Mouse (Mus musculus) left cerebral cortex, postnatal 36 days (tissue): Measurements from ENCODE around the gene Acot1. TPM values are rescaled to one million over a fixed set of nuclear protein-coding genes. Genes with fewer than 3 reads are reported as not detected.
A peak's percentile ranks its signal among the peaks of the same experiment; 100 is the strongest.
"Not testable (repeated sequence)": the region's sequence is repeated elsewhere in the genome, so short reads cannot be mapped to it uniquely, and the experiment has no call there.

Experiments
- DNase-seq, 2 experiments: peaks; one replicate each; pipeline ENCODE4 v3.0.0; 2021 to 2022; ENCODE audit warnings: low spot score in 2 of 2, mixed read lengths in 1 of 2
- intact Hi-C: fragments of 180-260 bp; cut with DNase I; formaldehyde crosslinking; loops from one replicate; pipeline ENCODE4 v1.15.1; 2025
- total RNA-seq, 2 experiments: library from RNA; stranded (reverse); gene quantifications; 2 replicates each; pipeline ENCODE4 v1.2.3; 2021

Acot1 gene
- total RNA-seq, 2 experiments from 2014 or later, result 10.3 to 18.9 TPM

GRCm38 (mm10) chr12:84011251-84012040 lies 2.2 kb downstream of the Acot1 start:
- DNase-seq, result peak; percentile 46 to 53
- intact Hi-C loops, result no loop called here

- intact Hi-C loops, result no loop called here
- no peak for DNase-seq
Observed at GRCm38 (mm10) chr12:84013130-84013529, 3.8 kb downstream of the Acot1 start.

- peak in 1 of 2 experiments; percentile 24 for DNase-seq
- intact Hi-C loops, result no loop called here
Observed at GRCm38 (mm10) chr12:84013701-84014100, 4.4 kb downstream of the Acot1 start.

GRCm38 (mm10) chr12:84020528-84020927 lies 11.2 kb downstream of the Acot1 start:
- intact Hi-C loops, DNase-seq: not testable (repeated sequence)

GRCm38 (mm10) chr12:84022266-84022665 lies 13.0 kb downstream of the Acot1 start:
- DNase-seq, intact Hi-C loops: not testable (repeated sequence)

- intact Hi-C loops, result no loop called here
- no peak for DNase-seq
Observed at GRCm38 (mm10) chr12:84023052-84023745, 13.9 kb downstream of the Acot1 start.

- DNase-seq, result no peak
- intact Hi-C loops, result no loop called here
Observed at GRCm38 (mm10) chr12:84025888-84026287, 16.6 kb downstream of the Acot1 start.

GRCm38 (mm10) chr12:84028328-84028727 lies 19.0 kb downstream of the Acot1 start:
- intact Hi-C loops, DNase-seq: not testable (repeated sequence)

- DNase-seq, intact Hi-C loops: not testable (repeated sequence)
Observed at GRCm38 (mm10) chr12:84029043-84029442, 19.8 kb downstream of the Acot1 start.

GRCm38 (mm10) chr12:84030659-84031332 lies 21.5 kb downstream of the Acot1 start:
- DNase-seq, result peak; percentile 65 to 78
- intact Hi-C loops, result loop anchor here (2.0 to 5.0 kb wide), 2 partner anchors 43 to 56 kb away; partner anchors contain the start of gene Acot2

- intact Hi-C loops, result loop anchor here (2.0 to 5.0 kb wide), 2 partner anchors 18 to 46 kb away; partner anchors contain the start of gene Acot2
- DNase-seq, result no peak
Observed at GRCm38 (mm10) chr12:84032854-84033253, 23.6 kb downstream of the Acot1 start.

GRCm38 (mm10) chr12:84033302-84033701 lies 24.0 kb downstream of the Acot1 start:
- intact Hi-C loops, result loop anchor here (2.0 to 5.0 kb wide), 2 partner anchors 17 to 46 kb away; partner anchors contain the start of gene Acot2
- DNase-seq, result not testable (repeated sequence)

GRCm38 (mm10) chr12:84034108-84034507 lies 24.8 kb downstream of the Acot1 start:
- DNase-seq, result no peak
- intact Hi-C loops, result loop anchor here (5.0 kb wide), 1 partner anchor 47 kb away; the partner anchor contains the start of gene Acot2

- intact Hi-C loops, result not testable (repeated sequence)
- peak; percentile 10 to 15 for DNase-seq
Observed at GRCm38 (mm10) chr12:84038241-84038640, 29.0 kb downstream of the Acot1 start, which contains the start of gene Acot4. Gene Acot4 (plus strand): TSS chr12:84038379.

GRCm38 (mm10) chr12:84038691-84039111 lies 29.4 kb downstream of the Acot1 start, which contains the start of gene Gm49366:
Gene Gm49366 (plus strand): TSS chr12:84038935.
- DNase-seq, result peak; percentile 46 to 55
- intact Hi-C loops, result not testable (repeated sequence)

- no peak for DNase-seq
- intact Hi-C loops, result no loop called here
Observed at GRCm38 (mm10) chr12:84042248-84042647, 33.0 kb downstream of the Acot1 start.

GRCm38 (mm10) chr12:84044045-84044444 lies 34.8 kb downstream of the Acot1 start:
- intact Hi-C loops, result no loop called here
- no peak for DNase-seq

GRCm38 (mm10) chr12:84046906-84047305 lies 37.6 kb downstream of the Acot1 start:
- DNase-seq, result no peak
- intact Hi-C loops, result no loop called here

- not testable (repeated sequence) for DNase-seq
- intact Hi-C loops, result loop anchor here (2.0 kb wide), 1 partner anchor 18 kb away; no protein-coding TSS in a partner anchor
Observed at GRCm38 (mm10) chr12:84050744-84051143, 41.5 kb downstream of the Acot1 start.
